Mouse (Mus musculus) liver, embryonic 12.5 days (tissue): ENCODE measurements around the gene Stk11. TPM values are rescaled to one million over a fixed set of nuclear protein-coding genes. Genes with fewer than 3 reads are reported as not detected.

Experiments
- ATAC-seq: fragments of 200-750 bp; cut with Nextera tagmentation; 2 replicates; pipeline ENCODE4 v1.8.0; 2017; ENCODE audit warnings: moderate number of reproducible peaks, mild to moderate bottlenecking, moderate library complexity
- H3K27ac ChIP-seq: fragments of 300-500 bp; sonication (generic); 2 replicates; pipeline ENCODE4 v1.5.1; 2016; ENCODE audit warnings: mild to moderate bottlenecking
- H3K27me3 ChIP-seq: fragments of 300-500 bp; sonication (generic); replicated peaks from 2 replicates; pipeline ENCODE4 v1.6.1; 2016; ENCODE audit warnings: mild to moderate bottlenecking, moderate library complexity
- H3K36me3 ChIP-seq: fragments of 300-500 bp; sonication (generic); 2 replicates; pipeline ENCODE4 v1.6.1; 2016; ENCODE audit warnings: mild to moderate bottlenecking, moderate library complexity
- H3K4me1 ChIP-seq: fragments of 300-500 bp; sonication (generic); 2 replicates; pipeline ENCODE4 v1.6.1; 2016
- H3K4me2 ChIP-seq: fragments of 300-500 bp; sonication (generic); 2 replicates; pipeline ENCODE4 v1.6.1; 2016; ENCODE audit warnings: mild to moderate bottlenecking, moderate library complexity
- H3K4me3 ChIP-seq: fragments of 300-500 bp; sonication (generic); 2 replicates; pipeline ENCODE4 v1.5.1; 2016; ENCODE audit warnings: mild to moderate bottlenecking, moderate library complexity
- H3K9ac ChIP-seq: fragments of 300-500 bp; sonication (generic); 2 replicates; pipeline ENCODE4 v1.6.1; 2016; ENCODE audit warnings: mild to moderate bottlenecking, moderate library complexity
- H3K9me3 ChIP-seq: fragments of 300-500 bp; sonication (generic); replicated peaks from 2 replicates; pipeline ENCODE4 v1.6.1; 2016; ENCODE audit warnings: mild to moderate bottlenecking, moderate library complexity
- WGBS: fragments of 180-500 bp; shearing (Covaris S2); methylation state at CpG from one replicate; pipeline ENCODE4 v1.1.7; 2016; ENCODE audit not compliant: insufficient replicate concordance; 5-methylcytosine and 5-hydroxymethylcytosine counted together
- polyA plus RNA-seq: library from polyadenylated mRNA; unstranded; fragments of >200 nt; fragmentation: Nextera tagmentation; extraction: Ambion mirVana; gene quantifications from 2 replicates; pipeline ENCODE4 v1.2.1, GENCODE M21; 2016

The Stk11 gene
- polyA plus RNA-seq, 1 experiment from 2014 or later = 18.6 TPM

GRCm38 (mm10) chr10:80155277-80155676, 39.7 kb downstream of the Stk11 start:
- H3K27ac ChIP-seq = peak overlapping the region; percentile 98
- 94% methylated on average over 1 of the region's 1 CpGs for WGBS
- 0 out of 2 replicates have a peak overlapping the region, but pooled peaks have one; percentile 19 for H3K9ac ChIP-seq

GRCm38 (mm10) chr10:80156002-80156751, 40.6 kb downstream of the Stk11 start:
- H3K27ac ChIP-seq = peak overlapping the region; percentile 98
- H3K4me3 ChIP-seq = no peak overlapping the region
- WGBS = 78% methylated on average over 29 of the region's 29 CpGs
- H3K27me3 ChIP-seq = no peaks in the 10 kb centered on the region
- no peaks in the 10 kb centered on the region for H3K9me3 ChIP-seq
- peaks cover 65% of the 10 kb centered on the region for H3K36me3 ChIP-seq
- H3K4me2 ChIP-seq = no peak overlapping the region
- no peak overlapping the region for H3K9ac ChIP-seq
- peaks cover 97% of the 10 kb centered on the region for H3K4me1 ChIP-seq
- ATAC-seq = no peak

More at GRCm38 (mm10) chr10:80155277-80155676, 39.7 kb downstream of the Stk11 start:
- Histone ChIP-seq H3K4me1 (peaks cover 97% of the 10 kb centered on the region), H3K27me3 (no peaks in the 10 kb centered on the region), H3K4me2 (no peak overlapping the region), H3K4me3 (no peak overlapping the region), H3K36me3 (peaks cover 74% of the 10 kb centered on the region), H3K9me3 (no peaks in the 10 kb centered on the region)
- no peak for ATAC-seq

- Histone ChIP-seq H3K4me2 (no peak overlapping the region), H3K9me3 (no peaks in the 10 kb centered on the region), H3K27me3 (no peaks in the 10 kb centered on the region), H3K4me3 (no peak overlapping the region), H3K4me1 (peaks cover 97% of the 10 kb centered on the region), H3K27ac (peak overlapping the region; percentile 98), H3K36me3 (peaks cover 60% of the 10 kb centered on the region), H3K9ac (no peak overlapping the region)
- no peak for ATAC-seq
- WGBS = 81% methylated on average over 7 of the region's 7 CpGs
These were observed 41.1 kb downstream of the Stk11 start for GRCm38 (mm10) chr10:80156752-80157053.

GRCm38 (mm10) chr10:80157141-80157929, 41.7 kb downstream of the Stk11 start:
- no peaks in the 10 kb centered on the region for H3K9me3 ChIP-seq
- H3K9ac ChIP-seq = no peak overlapping the region
- H3K27me3 ChIP-seq = no peaks in the 10 kb centered on the region
- H3K36me3 ChIP-seq = peaks cover 53% of the 10 kb centered on the region
- H3K4me2 ChIP-seq = 0 out of 2 replicates have a peak overlapping the region, but pooled peaks have one; percentile 96
- H3K4me1 ChIP-seq = peaks cover 97% of the 10 kb centered on the region
- 67% methylated on average over 15 of the region's 15 CpGs for WGBS
- H3K27ac ChIP-seq = peak overlapping the region; percentile 98
- ATAC-seq = no peak
- no peak overlapping the region for H3K4me3 ChIP-seq

GRCm38 (mm10) chr10:80158307-80158986, 42.8 kb downstream of the Stk11 start:
- Histone ChIP-seq H3K9ac (peak overlapping the region; percentile 41), H3K4me3 (peak overlapping the region; percentile 59)
- 10% methylated on average over 18 of the region's 18 CpGs for WGBS

GRCm38 (mm10) chr10:80159021-80159560, 43.5 kb downstream of the Stk11 start:
- peaks cover 95% of the 10 kb centered on the region for H3K4me1 ChIP-seq
- WGBS = 21% methylated on average over 12 of the region's 12 CpGs
- H3K27ac ChIP-seq = peak overlapping the region; percentile 86
- no peak; the same call in 1 of the 2 replicates for ATAC-seq
- H3K9me3 ChIP-seq = no peaks in the 10 kb centered on the region
- H3K9ac ChIP-seq = peak overlapping the region; percentile 41
- peak overlapping the region; percentile 59 for H3K4me3 ChIP-seq
- peaks cover 36% of the 10 kb centered on the region for H3K36me3 ChIP-seq
- H3K27me3 ChIP-seq = 0 out of 2 replicates have a peak, but pooled peaks cover 5% of the 10 kb centered on the region
- H3K4me2 ChIP-seq = peak overlapping the region; percentile 96

More at GRCm38 (mm10) chr10:80158307-80158986, 42.8 kb downstream of the Stk11 start:
- peak overlapping the region; percentile 96 for H3K4me2 ChIP-seq
- no peak for ATAC-seq
- H3K4me1 ChIP-seq = peaks cover 96% of the 10 kb centered on the region
- peaks cover 42% of the 10 kb centered on the region for H3K36me3 ChIP-seq
- no peaks in the 10 kb centered on the region for H3K9me3 ChIP-seq
- H3K27ac ChIP-seq = peak overlapping the region; percentile 86
- no peaks in the 10 kb centered on the region for H3K27me3 ChIP-seq

- Histone ChIP-seq H3K4me2 (peak overlapping the region; percentile 96), H3K27me3 (0 out of 2 replicates have a peak, but pooled peaks cover 10% of the 10 kb centered on the region), H3K9me3 (no peaks in the 10 kb centered on the region), H3K4me1 (peaks cover 95% of the 10 kb centered on the region), H3K36me3 (peaks cover 28% of the 10 kb centered on the region), H3K9ac (peak overlapping the region; percentile 66), H3K27ac (peak overlapping the region; percentile 86), H3K4me3 (peak overlapping the region; percentile 59)
- WGBS = under 1% methylated on average over 55 of the region's 55 CpGs
- peak; percentile 84 for ATAC-seq
These were observed 44.2 kb downstream of the Stk11 start for GRCm38 (mm10) chr10:80159561-80160454.

GRCm38 (mm10) chr10:80160455-80161371, 45.1 kb downstream of the Stk11 start:
- ATAC-seq = peak; percentile 31
- Histone ChIP-seq H3K4me1 (peaks cover 95% of the 10 kb centered on the region), H3K4me2 (peak overlapping the region; percentile 96), H3K9me3 (no peaks in the 10 kb centered on the region), H3K27me3 (0 out of 2 replicates have a peak, but pooled peaks cover 10% of the 10 kb centered on the region), H3K9ac (peak overlapping the region; percentile 66), H3K36me3 (peaks cover 19% of the 10 kb centered on the region), H3K4me3 (peak overlapping the region; percentile 59), H3K27ac (peak overlapping the region; percentile 85)
- under 1% methylated on average over 33 of the region's 33 CpGs for WGBS

GRCm38 (mm10) chr10:80161522-80162242, 46.1 kb downstream of the Stk11 start:
- WGBS = 24% methylated on average over 6 of the region's 7 CpGs

More at GRCm38 (mm10) chr10:80161522-80162242, 46.1 kb downstream of the Stk11 start:
- Histone ChIP-seq H3K4me2 (peak overlapping the region; percentile 96), H3K36me3 (peaks cover 10% of the 10 kb centered on the region), H3K4me1 (peaks cover 94% of the 10 kb centered on the region), H3K9me3 (no peaks in the 10 kb centered on the region), H3K27me3 (0 out of 2 replicates have a peak, but pooled peaks cover 10% of the 10 kb centered on the region), H3K4me3 (peak overlapping the region; percentile 59), H3K27ac (peak overlapping the region; percentile 85), H3K9ac (peak overlapping the region; percentile 66)
- no peak for ATAC-seq
